Mouse (Mus musculus) liver (tissue): ENCODE results near the gene Ifitm3.
A peak's percentile ranks its signal among the peaks of the same experiment; 100 is the strongest.
"Not testable (repeated sequence)": the region's sequence is repeated elsewhere in the genome, so short reads cannot be mapped to it uniquely, and the experiment has no call there.

Experiments used
- DNase-seq: peaks from one replicate; pipeline ENCODE4 v3.0.0-alpha.2; 2020; ENCODE audit warnings: mixed read lengths

Ifitm3 gene

DNA sequence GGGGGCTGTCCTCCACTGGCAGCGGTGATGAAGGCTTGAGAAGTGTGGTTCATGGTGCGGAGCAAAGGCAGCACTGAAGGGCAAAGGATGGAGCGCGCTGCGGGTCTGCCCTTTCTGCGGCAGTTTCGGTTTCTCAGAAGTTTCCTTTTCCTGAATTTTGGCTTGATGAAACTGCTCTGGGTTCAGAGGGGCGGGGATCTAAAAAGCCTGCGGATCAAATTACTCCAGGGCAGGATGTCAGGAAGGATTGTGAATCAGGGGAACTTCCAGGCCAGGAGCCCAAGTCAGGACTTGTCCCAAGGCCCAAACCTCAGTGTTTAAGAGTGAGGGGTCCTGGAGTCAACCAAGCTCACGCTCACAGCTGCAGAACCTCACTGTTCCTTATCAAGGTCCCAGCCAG lies at the start of gene Ifitm3:
Gene Ifitm3, minus strand, starts transcription at position 178 of the 400 bp plus-strand sequence.
- peak; percentile 25 for DNase-seq

- DNase-seq, result peak; percentile 37
Observed at GRCm38 (mm10) chr7:141059929-141060328, 49.4 kb upstream of the Ifitm3 start.

GRCm38 (mm10) chr7:141058601-141059341 lies 48.2 kb upstream of the Ifitm3 start:
- DNase-seq, result no peak

DNA sequence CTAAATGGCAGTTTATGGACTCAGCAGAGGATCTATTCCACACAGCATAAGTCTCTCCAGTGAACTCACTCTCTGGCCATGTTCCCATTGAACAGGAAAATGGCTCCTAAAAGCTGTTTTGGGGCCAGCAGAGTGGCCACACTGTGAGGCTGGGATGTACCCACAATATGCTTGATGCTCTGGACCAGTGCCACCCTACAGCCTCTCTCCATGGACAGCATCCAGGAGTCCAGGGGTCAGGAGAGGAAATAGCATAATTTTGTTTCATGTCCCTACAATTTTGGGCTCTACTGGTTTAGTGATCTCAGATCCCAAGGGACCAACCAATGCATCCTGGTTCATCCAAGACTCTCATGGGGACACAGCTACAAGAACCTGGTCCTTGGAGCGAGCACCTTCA lies 47.0 kb upstream of the Ifitm3 start:
- no peak for DNase-seq

DNA sequence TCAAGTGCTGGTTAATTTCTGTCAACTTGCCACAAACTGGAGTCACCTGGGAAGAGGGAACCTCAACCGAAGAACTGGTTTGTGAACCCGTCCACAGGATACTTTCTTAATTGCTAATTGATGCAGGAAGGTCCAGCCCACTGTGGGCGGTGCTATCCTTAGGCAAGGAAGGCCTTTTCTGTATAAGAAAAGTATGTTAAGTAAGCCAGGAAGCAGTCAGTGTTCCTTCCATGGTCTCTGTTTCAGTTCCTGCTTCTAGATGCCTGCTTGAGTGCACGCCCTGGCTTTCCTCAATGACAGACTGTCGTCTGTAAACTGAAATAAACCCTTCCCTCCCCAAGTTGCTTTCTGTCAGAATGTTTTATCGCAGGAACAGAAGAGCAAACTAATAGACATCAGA lies 46.4 kb upstream of the Ifitm3 start:
- no peak for DNase-seq

GRCm38 (mm10) chr7:141055785-141056184 lies 45.2 kb upstream of the Ifitm3 start:
- no peak for DNase-seq

GRCm38 (mm10) chr7:141052421-141052820 lies 41.9 kb upstream of the Ifitm3 start:
- no peak for DNase-seq

DNA sequence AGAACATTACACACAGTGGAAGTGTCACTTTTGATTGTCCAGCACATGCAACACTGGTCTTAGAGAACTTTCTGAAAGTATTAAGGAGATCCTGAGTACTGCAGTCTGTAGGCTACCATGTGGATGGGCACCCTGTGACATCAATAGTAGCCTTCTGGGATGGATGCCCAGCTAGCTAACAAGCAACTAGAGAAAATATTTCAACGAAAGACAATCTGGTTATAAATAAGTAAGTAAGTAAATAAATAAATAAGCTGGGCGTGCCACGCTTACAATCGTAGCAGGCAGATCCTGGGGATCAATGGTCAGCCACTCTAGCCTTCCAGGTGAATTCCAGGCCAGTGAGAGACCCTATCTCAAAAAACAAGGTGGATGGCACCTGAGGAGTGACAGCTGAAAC lies 41.4 kb upstream of the Ifitm3 start:
- no peak for DNase-seq

DNA sequence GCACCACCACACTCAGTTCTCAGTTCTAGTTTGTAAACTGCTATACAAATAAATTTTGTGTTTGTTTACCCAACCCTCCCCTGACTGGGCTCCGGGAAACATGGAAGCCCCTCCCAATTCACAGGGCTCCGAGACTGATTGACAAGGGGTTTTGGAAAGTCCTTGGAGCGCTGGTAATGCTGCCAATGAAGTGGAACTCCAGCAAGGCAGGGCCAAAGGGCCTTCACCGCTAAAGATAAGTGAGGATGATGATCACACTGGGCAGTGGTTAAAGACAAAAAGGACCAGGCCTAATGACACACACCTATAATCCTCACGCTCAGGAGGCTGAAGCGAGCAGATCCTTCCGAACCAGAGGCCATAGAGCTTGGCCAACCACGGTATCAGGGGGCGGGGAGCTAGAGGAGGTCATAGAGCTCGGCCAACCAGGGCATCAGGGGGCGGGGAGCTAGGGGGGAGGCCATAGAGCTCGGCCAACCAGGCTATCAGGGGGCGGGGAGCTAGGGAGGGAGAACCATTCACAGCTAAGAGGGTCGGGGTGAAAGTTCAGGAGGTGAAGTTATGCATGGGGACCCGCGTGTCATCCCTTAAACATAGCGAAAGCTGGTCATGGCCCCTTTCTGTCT lies 40.6 kb upstream of the Ifitm3 start:
- DNase-seq, result no peak

- no peak for DNase-seq
Observed at GRCm38 (mm10) chr7:141049326-141049725, 38.8 kb upstream of the Ifitm3 start.

DNA sequence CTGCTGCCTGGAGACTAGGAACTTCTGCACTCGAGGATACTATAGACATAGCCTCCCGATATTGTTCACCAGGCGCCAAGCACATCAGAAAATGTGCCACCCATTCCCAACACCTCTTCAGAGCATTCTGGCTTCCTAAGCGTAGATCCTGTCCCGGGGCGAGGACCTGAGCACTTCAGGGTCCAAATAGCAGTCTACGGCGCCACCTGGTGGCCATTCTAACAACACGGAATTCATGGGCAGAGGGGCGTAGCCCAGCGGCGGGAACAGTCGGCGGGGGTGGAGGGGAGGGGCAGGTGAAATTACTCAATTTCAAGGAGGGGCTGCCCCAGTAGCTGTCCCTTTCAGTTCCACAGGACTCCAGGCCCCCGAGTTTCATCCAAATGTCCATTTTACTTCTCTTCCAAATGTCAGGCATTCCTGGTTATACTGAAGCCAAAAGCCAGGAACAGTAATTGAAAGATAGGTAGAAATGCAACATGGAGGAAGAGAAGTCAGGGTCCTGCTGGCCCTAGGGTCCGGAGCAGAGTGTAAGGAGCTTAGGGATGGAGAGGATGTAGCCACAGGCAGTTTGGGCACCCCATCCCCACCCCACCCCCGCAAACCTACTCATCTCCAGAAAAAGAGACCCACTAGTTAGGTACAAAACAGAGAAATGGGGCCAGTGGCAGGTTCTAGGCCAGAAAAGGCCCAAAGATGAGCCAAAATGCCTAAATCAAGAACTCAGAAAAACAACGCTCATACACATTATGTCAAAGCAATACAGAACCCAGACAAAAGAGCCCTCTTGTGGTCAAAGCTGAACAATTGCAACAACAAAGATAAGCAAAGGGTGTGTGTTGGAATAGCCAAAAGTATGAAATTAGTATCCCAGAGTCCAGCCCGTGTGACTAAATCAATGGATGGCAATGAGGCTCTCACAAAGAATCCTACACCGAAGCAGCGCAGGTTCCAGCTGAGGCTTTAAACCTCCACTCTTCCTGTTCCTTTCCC lies 38.0 kb upstream of the Ifitm3 start:
- peak; percentile 92 for DNase-seq

DNA sequence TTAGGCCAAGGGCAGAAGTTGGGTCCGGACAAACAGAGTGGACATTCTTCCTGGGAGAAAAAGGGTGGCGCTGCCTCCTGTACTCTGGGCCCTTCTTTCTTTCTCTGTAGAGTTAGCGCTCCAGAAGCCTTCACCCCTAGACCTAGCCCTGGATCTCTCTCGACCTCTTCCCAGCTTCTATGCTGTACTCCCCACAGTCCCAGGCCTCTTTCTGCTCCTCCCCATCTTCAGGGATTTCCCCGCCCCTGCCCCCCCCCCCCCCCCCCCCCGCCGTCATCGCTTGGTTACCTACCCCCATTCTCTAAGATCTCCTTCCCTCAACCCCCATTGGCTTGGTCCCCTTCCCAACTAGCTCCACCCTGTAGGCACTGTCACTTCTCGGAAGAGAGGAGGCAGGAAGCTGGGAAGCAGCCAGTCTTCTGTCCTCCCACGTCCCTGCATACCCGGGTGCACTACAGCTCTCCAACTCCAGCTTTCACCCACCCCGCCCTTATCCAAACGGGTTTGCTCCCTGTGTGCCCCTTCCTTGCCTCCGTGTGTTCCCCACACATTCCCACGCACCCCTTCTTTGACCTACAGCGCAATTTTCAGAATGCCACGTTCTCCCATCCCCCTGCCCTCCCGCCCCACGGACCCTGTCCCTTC lies 37.1 kb upstream of the Ifitm3 start:
- peak; percentile 59 for DNase-seq

- DNase-seq, result peak; percentile 53
Observed at GRCm38 (mm10) chr7:141046931-141047580, 36.5 kb upstream of the Ifitm3 start.

- peak; percentile 55 for DNase-seq
Observed at GRCm38 (mm10) chr7:141042539-141042938, 32.0 kb upstream of the Ifitm3 start.

- DNase-seq, result peak; percentile 49
Observed at GRCm38 (mm10) chr7:141041661-141042060, 31.1 kb upstream of the Ifitm3 start.

- no peak for DNase-seq
Observed at GRCm38 (mm10) chr7:141040867-141041606, 30.5 kb upstream of the Ifitm3 start.

GRCm38 (mm10) chr7:141039386-141040107 lies 29.0 kb upstream of the Ifitm3 start:
- no peak for DNase-seq

DNA sequence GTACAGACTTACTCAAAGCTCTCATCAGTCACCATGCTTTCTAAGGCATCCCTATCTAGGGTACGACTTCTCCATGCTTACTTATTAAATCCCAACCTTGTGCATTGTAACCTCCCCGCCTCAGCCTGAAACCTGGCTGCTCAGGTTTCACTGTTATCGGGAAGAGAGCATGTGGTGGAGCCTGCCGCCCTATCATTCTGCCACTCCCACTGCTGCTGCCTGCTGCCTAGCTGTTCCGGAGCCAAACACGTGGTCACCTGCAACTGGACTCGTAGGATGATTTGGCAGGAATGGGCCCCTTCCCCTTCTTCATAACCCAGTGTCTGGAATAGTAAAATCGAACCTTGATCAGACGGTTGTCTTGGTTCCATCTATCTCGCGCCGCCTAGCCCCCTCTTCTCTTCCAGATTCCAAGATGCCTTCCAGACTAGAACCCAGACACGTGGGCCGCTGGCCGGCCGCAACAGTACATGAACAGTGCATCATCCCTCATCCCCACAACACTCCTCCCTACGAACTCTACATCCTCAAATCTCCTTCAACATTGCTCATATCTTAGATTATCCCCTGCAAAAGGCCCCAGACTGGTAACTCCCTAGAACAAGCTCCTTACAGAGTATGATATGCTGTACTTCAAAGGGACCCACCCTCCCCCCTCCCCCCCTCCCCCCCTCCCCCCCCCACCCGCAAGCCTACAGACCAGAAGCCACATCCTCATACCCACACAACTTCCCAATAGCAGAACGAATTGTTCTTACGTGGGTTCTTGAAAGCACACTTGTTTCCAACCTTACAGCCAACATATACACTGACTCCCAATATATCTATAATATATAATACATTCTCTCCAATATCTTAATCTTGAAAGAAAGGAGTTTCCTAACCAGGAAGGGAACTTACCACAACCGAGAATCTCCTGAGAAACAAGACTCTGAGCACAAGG lies 27.8 kb upstream of the Ifitm3 start:
- peak; percentile 49 for DNase-seq

DNA sequence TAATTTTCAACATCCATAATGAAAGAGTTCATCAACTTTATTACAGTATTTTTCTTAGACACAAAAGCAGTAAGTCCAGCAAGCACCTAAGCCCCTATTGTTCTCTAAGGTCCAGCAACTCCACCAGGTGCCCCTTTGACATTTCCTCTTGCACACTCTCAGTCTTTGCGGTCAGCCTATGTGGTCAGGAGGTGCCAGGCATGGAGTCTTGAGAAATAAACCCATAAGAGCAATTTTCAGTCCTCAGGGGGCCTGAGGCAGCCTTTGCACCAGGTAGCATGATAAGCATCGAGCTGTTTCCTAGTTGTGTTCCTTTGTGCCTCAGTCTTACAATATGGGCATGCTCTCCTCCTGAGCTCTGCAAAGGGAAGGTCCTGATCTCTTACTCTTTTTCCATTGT lies 26.1 kb upstream of the Ifitm3 start:
- DNase-seq, result not testable (repeated sequence)
